In the genomic region with DNA sequence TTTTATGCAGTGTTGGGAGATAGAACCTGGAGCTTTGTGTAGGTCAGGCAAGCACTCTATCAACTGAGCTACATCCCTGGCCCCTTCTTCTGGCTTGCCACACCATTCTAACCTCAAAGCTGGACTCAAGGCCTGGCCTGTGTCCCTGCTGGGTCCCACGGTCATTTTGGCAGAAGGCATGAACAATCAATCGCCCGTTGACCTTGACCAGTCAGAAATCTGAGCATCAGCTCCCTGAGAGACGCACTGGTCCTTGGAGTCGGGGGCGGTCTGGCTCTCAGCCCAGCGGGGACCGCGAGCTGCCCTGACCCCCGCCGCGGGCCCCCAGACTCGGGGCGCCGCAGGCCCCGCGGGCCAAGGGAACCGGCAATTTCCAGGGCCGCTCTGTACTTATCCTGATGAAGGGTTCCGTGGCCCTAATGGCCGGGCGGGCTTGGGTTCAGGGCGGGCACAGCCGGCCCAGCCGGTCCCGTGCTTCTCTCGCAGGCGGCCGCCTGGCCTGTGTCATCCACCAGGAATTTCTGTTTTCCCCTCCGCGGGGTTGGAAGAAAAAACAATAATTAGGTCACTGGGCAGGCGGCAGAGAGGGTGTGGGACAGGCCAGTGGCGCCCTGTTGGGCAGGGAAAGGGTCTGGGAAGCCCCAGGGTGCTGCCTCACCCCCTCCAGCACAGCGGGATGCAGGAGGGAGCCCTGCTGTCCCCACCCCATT, we compare ENCODE assay signal across 8 mouse cellular contexts.
DNase-seq lines count a peak whose midpoint lies in the region; ATAC-seq and TF ChIP-seq lines count a peak whose summit lies in the region.

No protein-coding gene starts in this region.

- CTCF ChIA-PET in Patski (lab: Charles Lee), result interaction anchor here (1.0 to 3.6 kb wide), 4 partner anchors 11 to 98 kb away, joined by 3 to 21 read pairs (median 4); no protein-coding TSS in a partner anchor

- H3K4me3 ChIP-seq in intestine, embryonic 15.5 days (replicated peaks), result peak overlapping the region; percentile 30

- H3K27me3 ChIP-seq in Patski, result no peaks in the 10 kb centered on the region
- H3K27me3 ChIP-seq in intestine, embryonic 15.5 days (replicated peaks), result no peaks in the 10 kb centered on the region

- H3K9me3 ChIP-seq in intestine, embryonic 15.5 days, result no peaks in the 10 kb centered on the region

- intact Hi-C loops in gastrocnemius, postnatal 36 days (cut with DNase I), result no loop called here

- peak; percentile 77 for ATAC-seq in Patski
- peak; percentile 48 for ATAC-seq in intestine, embryonic 15.5 days

- H3K27ac ChIP-seq in intestine, embryonic 15.5 days, result peak overlapping the region; percentile 63

- H3K4me1 ChIP-seq in intestine, embryonic 15.5 days (replicated peaks), result peaks cover 30% of the 10 kb centered on the region

- DNase-seq in Patski (ENCODE audit: low read depth, low spot score), result peak; percentile 75
- DNase-seq in cerebellum, postnatal 14 days, result peak; percentile 35 to 40
- DNase-seq in gastrocnemius, postnatal 36 days, result peak; percentile 38 to 57
- peak; percentile 62 to 70 for DNase-seq in lung, adult 18-20 months
- peak; percentile 39 for DNase-seq in ovary, postnatal 14 days (ENCODE audit: low spot score)
- no peak for DNase-seq in frontal cortex, postnatal 14 days (ENCODE audit: low spot score in 2 of 2)
- no peak for DNase-seq in spleen, postnatal 4 days (ENCODE audit: low spot score in 2 of 2)

- WGBS in intestine, embryonic 15.5 days, result 4% methylated on average over 34 of the region's 34 CpGs

- H3K9ac ChIP-seq in intestine, embryonic 15.5 days, result peak overlapping the region; percentile 41

- in situ Hi-C loops in Patski (cut with MboI; ENCODE audit: low pct_unique_long_range_greater_than_20kb), result no loop called here

- no peaks in the 10 kb centered on the region for H3K36me3 ChIP-seq in intestine, embryonic 15.5 days

- no peak for TF ChIP-seq CTCF in Patski (IDR thresholded peaks at IDR 0.05)

- H3K4me2 ChIP-seq in intestine, embryonic 15.5 days (replicated peaks), result peak overlapping the region; percentile 73

- POLR2A ChIA-PET in Patski (lab: Charles Lee), result interaction anchor here (0.6 to 1.6 kb wide), 6 partner anchors 14 to 90 kb away, joined by 3 to 5 read pairs (median 4); no protein-coding TSS in a partner anchor

Comparison
In these comparisons a context has a peak if more than half of its experiments do, and no peak if none do; other contexts are left out.
1. DNase-seq: peak in Patski (single experiment), cerebellum, postnatal 14 days (2 of 2), gastrocnemius, postnatal 36 days (2 of 2), lung, adult 18-20 months (2 of 2) and ovary, postnatal 14 days (single experiment); none in frontal cortex, postnatal 14 days (0 of 2) and spleen, postnatal 4 days (0 of 2).